Mouse (Mus musculus) stomach, embryonic 16.5 days (tissue): Measurements from ENCODE around the gene Clic6. TPM values are rescaled to one million over a fixed set of nuclear protein-coding genes. Genes with fewer than 3 reads are reported as not detected.

Source experiments
- ATAC-seq: fragments of 200-750 bp; cut with Nextera tagmentation; 2 replicates; pipeline ENCODE4 v1.8.0; 2017; ENCODE audit warnings: moderate number of reproducible peaks, moderate TSS enrichment; ENCODE audit not compliant: insufficient read depth, low FRiP score
- H3K27ac ChIP-seq: fragments of 300-500 bp; sonication (generic); 2 replicates; pipeline ENCODE4 v1.5.1; 2014; ENCODE audit warnings: low read length
- H3K27me3 ChIP-seq: fragments of 300-500 bp; sonication (generic); 2 replicates; pipeline ENCODE4 v1.6.1; 2014; ENCODE audit warnings: low read length, control low read depth, mixed read lengths; ENCODE audit not compliant: control insufficient read depth, insufficient read depth
- H3K36me3 ChIP-seq: fragments of 300-500 bp; sonication (generic); 2 replicates; pipeline ENCODE4 v1.6.1; 2014; ENCODE audit warnings: low read length; ENCODE audit not compliant: control insufficient read depth, insufficient read depth
- H3K4me1 ChIP-seq: fragments of 300-500 bp; sonication (generic); 2 replicates; pipeline ENCODE4 v1.6.1; 2014; ENCODE audit warnings: low read length, control low read depth, mixed read lengths; ENCODE audit not compliant: control insufficient read depth, insufficient read depth
- H3K4me2 ChIP-seq: fragments of 300-500 bp; sonication (generic); 2 replicates; pipeline ENCODE4 v1.6.1; 2014; ENCODE audit warnings: low read depth, low read length, mixed read lengths
- H3K4me3 ChIP-seq: fragments of 300-500 bp; sonication (generic); replicated peaks from 2 replicates; pipeline ENCODE4 v1.5.1; 2014; ENCODE audit warnings: mild to moderate bottlenecking, low read length
- H3K9ac ChIP-seq: fragments of 300-500 bp; sonication (generic); 2 replicates; pipeline ENCODE4 v1.6.1; 2014; ENCODE audit warnings: low read length
- H3K9me3 ChIP-seq: fragments of 300-500 bp; sonication (generic); replicated peaks from 2 replicates; pipeline ENCODE4 v1.6.1; 2016; ENCODE audit warnings: low read length, control low read depth; ENCODE audit not compliant: control insufficient read depth
- WGBS: fragments of 180-500 bp; shearing (Covaris S2); extraction: QIAGEN DNeasy Blood & Tissue Kit; methylation state at CpG from one replicate; pipeline ENCODE4 v1.1.7; 2014; 5-methylcytosine and 5-hydroxymethylcytosine counted together
- polyA plus RNA-seq: library from polyadenylated mRNA; unstranded; fragments of >200 nt; fragmentation: Nextera tagmentation; extraction: Ambion mirVana; gene quantifications from 2 replicates; pipeline ENCODE4 v1.2.1, GENCODE M21; 2015

Clic6 gene
- polyA plus RNA-seq, 1 experiment from 2014 or later: 20.3 TPM

DNA sequence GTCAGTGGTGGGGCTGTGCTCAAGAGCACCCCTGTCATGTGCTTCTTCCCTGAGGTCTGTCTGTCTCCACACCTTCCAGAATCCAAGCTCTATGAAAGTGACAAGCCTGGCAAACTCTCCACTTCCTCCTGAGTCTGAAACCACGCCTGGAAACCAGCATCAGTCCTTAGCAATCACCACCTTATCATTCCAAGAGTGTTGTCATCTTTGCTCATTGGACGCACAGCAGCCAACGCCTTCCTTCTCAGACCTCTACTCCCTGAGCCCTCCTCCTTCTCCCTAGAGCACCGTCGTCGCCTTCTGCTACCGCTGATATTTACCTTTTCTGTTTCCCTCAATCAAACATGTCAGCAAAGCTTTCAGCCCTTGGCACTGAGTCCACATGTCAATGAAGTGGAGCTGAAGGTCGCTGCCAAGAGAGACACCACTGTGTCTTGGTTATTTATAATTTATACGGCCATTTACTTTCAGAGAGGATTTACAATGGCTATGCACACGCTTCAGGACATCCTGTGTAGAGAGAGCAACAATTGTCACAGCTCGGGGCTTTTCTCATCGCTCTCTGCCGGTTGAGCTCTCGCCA lies 21.1 kb upstream of the Clic6 start:
- Histone ChIP-seq H3K4me2 (peak overlapping the region; percentile 82), H3K9me3 (no peaks in the 10 kb centered on the region), H3K4me1 (peaks cover 18% of the 10 kb centered on the region), H3K36me3 (no peaks in the 10 kb centered on the region), H3K9ac (peak overlapping the region; percentile 7; the same call in 1 of the 2 replicates), H3K27me3 (no peaks in the 10 kb centered on the region), H3K4me3 (peak overlapping the region; percentile 95), H3K27ac (peak overlapping the region; percentile 35)
- WGBS: 31% methylated on average over 14 of the region's 14 CpGs
- peak; percentile 16; the same call in 1 of the 2 replicates for ATAC-seq

DNA sequence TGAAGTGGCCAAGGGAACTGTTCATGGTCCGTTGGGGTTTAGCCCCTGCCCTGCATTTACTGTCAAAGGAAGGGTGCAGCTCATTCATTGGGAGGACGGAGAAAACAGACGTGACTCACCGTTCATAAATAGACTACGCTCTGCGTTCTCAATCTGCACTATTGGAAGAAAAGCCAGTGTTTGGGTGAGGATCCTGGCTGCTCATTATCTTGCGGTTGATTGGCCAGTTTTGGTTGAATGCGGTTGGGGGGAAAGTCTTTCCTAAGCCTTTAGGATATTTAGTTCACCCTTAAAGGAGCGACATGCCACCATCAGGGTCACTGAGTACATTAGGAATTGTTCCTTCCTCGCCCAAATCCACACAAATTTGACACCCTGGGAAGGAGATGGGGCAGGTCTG lies 20.3 kb upstream of the Clic6 start:
- H3K36me3 ChIP-seq: no peaks in the 10 kb centered on the region
- H3K9me3 ChIP-seq: no peaks in the 10 kb centered on the region
- H3K4me2 ChIP-seq: peak overlapping the region; percentile 82
- ATAC-seq: no peak
- H3K27me3 ChIP-seq: no peaks in the 10 kb centered on the region
- peaks cover 18% of the 10 kb centered on the region for H3K4me1 ChIP-seq
- peak overlapping the region; percentile 95 for H3K4me3 ChIP-seq
- H3K9ac ChIP-seq: peak overlapping the region; percentile 91
- peak overlapping the region; percentile 49 for H3K27ac ChIP-seq
- WGBS: 5% methylated on average over 10 of the region's 10 CpGs

DNA sequence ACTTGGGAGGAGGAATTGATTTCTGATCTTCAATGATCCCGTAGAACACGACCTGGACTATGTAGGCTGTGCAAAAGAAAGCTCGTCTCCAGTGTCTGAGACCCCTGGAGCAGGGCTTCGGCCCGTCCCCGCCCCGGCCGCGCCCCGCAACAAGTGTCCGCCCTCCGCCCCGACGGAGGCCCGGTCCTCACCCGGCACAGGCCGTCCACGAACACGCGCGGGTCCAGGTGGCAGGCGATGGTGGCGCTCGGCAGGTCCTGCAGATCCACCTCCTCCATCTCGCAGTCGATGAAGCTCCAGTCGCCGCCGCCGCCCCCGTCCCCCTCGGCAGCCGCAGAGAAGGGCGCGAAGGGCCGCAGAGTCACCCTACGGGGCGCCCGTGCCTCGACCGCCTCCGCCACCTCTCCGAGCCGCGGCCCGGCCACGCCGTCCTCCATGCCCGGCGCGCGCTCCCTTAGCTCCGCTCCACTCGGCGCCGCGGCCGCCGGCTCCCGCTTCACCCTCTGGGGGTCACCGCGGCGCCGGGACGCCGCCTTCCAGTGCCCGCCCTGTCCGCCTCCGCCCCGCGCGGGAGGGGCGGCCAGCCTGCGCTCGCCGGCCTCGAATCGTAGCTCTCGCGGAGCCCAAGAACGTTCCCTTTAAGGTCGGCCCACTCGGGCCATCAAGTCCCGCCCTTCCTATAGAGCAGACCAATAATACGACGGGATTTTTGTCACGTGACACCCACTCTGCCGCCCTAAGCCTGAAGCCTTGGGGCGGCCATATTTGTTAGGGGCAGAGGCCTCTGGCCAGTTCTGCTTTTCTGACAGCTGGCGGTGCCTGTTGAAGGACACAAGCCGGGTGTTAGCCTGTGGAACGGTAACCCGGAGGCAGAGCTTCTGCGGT lies 19.7 kb upstream of the Clic6 start:
- peak overlapping the region; percentile 95 for H3K4me3 ChIP-seq
- H3K9me3 ChIP-seq: no peaks in the 10 kb centered on the region
- H3K27me3 ChIP-seq: no peaks in the 10 kb centered on the region
- no peaks in the 10 kb centered on the region for H3K36me3 ChIP-seq
- peak overlapping the region; percentile 91 for H3K9ac ChIP-seq
- peak overlapping the region; percentile 82 for H3K4me2 ChIP-seq
- peak; percentile 99 for ATAC-seq
- under 1% methylated on average over 91 of the region's 94 CpGs for WGBS
- H3K4me1 ChIP-seq: peaks cover 18% of the 10 kb centered on the region
- H3K27ac ChIP-seq: peak overlapping the region; percentile 49

DNA sequence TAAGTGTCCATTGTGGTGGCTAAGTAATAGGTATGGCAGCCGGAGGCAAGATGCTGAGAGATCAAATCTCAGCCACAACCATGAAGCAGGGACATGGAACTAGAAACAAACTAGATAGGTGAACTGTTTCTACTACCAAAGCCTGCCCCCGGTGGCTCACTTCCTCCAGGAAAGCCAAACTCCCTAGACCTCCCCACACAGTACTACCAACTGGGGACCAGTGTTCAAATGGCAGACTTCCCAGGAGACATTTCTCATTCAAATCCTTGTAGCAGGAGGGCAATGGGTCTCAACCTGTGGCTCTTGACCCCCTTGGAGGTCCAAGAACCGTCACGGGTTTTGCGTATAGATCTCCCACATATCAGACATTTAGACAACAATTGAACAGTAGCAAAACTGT lies 18.5 kb upstream of the Clic6 start:
- ATAC-seq: no peak
- WGBS: 75% methylated on average over 5 of the region's 5 CpGs
- no peak overlapping the region for H3K27ac ChIP-seq

DNA sequence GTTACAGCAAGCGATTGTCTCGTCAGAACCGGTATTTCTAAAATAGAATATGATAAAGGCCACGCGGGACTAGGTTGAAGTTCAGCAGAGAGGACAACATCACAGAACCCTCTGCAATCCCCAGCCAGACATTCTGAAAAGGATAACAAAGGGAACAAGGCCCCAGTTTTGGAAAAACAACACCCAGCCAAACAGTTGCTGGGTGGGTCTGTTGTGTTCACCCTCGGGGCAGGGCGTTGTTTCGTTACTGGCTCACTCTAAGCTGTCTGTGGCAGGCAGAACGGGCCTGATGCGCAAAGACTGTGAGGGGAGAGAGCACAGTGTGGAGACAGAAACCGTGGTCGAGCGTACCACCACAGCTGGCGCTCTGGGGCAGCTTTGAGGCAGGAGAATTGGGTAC lies 17.1 kb upstream of the Clic6 start:
- Histone ChIP-seq H3K4me1 (peaks cover 17% of the 10 kb centered on the region), H3K4me3 (no peak overlapping the region), H3K36me3 (no peaks in the 10 kb centered on the region), H3K27me3 (no peaks in the 10 kb centered on the region), H3K27ac (no peak overlapping the region), H3K9me3 (no peaks in the 10 kb centered on the region), H3K4me2 (no peak overlapping the region), H3K9ac (no peak overlapping the region)
- no peak for ATAC-seq
- 75% methylated on average over 14 of the region's 14 CpGs for WGBS

More for the DNA sequence above, 18.5 kb upstream of the Clic6 start:
- Histone ChIP-seq H3K9ac (no peak overlapping the region), H3K36me3 (no peaks in the 10 kb centered on the region), H3K9me3 (no peaks in the 10 kb centered on the region), H3K4me3 (no peak overlapping the region), H3K27me3 (no peaks in the 10 kb centered on the region), H3K4me1 (peaks cover 18% of the 10 kb centered on the region), H3K4me2 (no peak overlapping the region)

DNA sequence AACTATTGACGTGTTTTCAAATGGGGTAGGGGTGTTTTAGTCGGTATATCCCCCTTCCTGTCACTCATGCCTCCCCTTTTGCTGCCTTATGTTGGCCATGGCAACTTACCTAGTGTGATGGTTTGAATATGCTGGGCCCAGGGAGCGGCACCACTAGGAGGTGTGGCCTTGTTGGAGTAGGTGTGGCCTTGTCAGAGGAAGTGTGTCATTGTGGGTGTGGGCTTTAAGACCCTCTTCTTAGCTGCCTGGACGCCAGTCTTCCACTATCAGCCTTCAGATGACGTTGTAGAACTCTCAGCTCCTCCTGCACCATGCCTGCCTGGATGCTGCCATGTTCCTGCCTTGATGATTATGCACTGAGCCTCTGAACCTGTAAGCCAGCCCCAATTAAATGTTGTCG lies 14.8 kb upstream of the Clic6 start, which contains the start of gene Rcan1:
Gene Rcan1 (minus strand): TSS at position 162 of the 400 bp plus-strand sequence.
- H3K27ac ChIP-seq: no peak within 1 kb of the TSS
- no peaks in the 10 kb centered on the region for H3K9me3 ChIP-seq
- no peak within 1 kb of the TSS for H3K4me2 ChIP-seq
- H3K4me3 ChIP-seq: no peak within 1 kb of the TSS
- H3K4me1 ChIP-seq: no peaks in the 10 kb centered on the region
- H3K36me3 ChIP-seq: no peaks in the 10 kb centered on the region
- 75% methylated on average over 6 of the region's 6 CpGs for WGBS
- no peak for ATAC-seq
- no peak within 1 kb of the TSS for H3K9ac ChIP-seq
- no peaks in the 10 kb centered on the region for H3K27me3 ChIP-seq

DNA sequence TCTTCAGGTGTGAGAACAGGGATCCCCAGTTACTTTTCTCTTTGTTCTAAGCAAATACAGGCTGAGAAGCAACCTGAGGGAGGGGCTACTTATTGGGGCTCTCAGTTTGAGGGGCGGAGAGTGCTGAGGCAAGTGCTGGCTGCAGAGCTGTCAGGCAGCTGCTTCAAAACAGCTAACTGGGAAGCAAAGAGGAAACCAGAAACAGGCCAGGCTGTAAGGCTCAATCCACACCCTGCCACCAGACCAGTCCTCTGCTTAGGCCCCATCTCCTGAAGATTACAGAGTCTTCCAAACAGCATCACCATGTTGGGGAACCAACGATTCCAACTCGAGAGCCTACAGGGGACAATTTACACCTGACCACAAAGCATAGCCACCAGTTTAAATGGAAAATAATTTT lies 12.6 kb upstream of the Clic6 start:
- no peak overlapping the region for H3K4me3 ChIP-seq
- H3K27ac ChIP-seq: no peak overlapping the region
- H3K27me3 ChIP-seq: no peaks in the 10 kb centered on the region
- no peaks in the 10 kb centered on the region for H3K9me3 ChIP-seq
- no peak overlapping the region for H3K4me2 ChIP-seq
- 71% methylated on average over 3 of the region's 3 CpGs for WGBS
- no peak overlapping the region for H3K9ac ChIP-seq
- H3K36me3 ChIP-seq: no peaks in the 10 kb centered on the region
- no peak for ATAC-seq
- H3K4me1 ChIP-seq: no peaks in the 10 kb centered on the region

DNA sequence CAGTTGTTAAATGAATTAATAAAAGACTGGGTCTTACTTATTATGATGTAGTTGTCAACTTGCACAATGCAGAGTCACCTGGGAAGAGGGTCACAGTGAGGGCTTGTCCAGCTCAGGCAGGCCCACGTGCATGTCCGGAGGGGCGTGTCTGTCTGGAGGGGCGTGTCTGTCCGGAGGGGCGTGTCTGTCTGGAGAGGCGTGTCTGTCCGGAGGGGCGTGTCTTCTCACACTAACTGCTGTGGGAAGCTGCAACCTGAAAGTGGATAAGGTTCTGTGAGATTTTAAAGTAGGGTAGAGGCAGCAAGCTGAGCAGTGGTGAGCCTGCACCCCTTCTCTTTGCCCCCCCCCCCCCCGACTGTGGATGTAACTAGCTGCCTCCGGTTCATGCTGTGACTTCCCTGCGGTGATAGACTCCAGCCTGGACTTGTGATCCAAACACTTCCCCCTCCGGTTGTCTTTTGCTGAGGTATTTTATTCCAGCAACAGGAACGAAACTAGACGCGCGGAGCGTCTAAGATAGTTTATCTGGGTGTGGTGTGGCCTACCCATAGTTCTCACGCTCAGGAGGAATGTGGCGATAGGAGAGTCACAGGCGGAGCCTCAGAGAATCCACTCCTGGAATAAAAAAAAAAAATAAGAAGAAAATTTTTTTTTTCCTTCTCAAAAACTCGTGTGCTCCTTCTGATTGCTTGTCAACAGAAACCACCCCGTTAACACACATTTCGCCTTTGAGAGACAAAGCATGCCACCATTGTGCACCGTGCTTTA lies 10.3 kb upstream of the Clic6 start:
- Histone ChIP-seq H3K27ac (peak overlapping the region; percentile 78), H3K9ac (no peak overlapping the region), H3K36me3 (no peaks in the 10 kb centered on the region), H3K4me3 (peak overlapping the region; percentile 16; the same call in 1 of the 2 replicates), H3K4me2 (peak overlapping the region; percentile 32), H3K4me1 (no peaks in the 10 kb centered on the region), H3K9me3 (no peaks in the 10 kb centered on the region), H3K27me3 (peaks cover 10% of the 10 kb centered on the region; the same call in 1 of the 2 replicates)
- peak; percentile 86 for ATAC-seq
- 57% methylated on average over 24 of the region's 25 CpGs for WGBS
